Mouse (Mus musculus) myocyte (in vitro differentiated cells): ENCODE results near the gene Pole3. TPM values are rescaled to one million over a fixed set of nuclear protein-coding genes. Genes with fewer than 3 reads are reported as not detected.

Experiments used
- H3K27me3 ChIP-seq: one replicate; pipeline ENCODE4 v1.6.1; 2011; ENCODE audit not compliant: control insufficient read depth, insufficient read depth, insufficient read length
- H3K36me3 ChIP-seq: one replicate; pipeline ENCODE4 v1.6.1; 2011; ENCODE audit not compliant: control insufficient read depth, insufficient read depth
- H3K4me2 ChIP-seq: one replicate; pipeline ENCODE4 v1.6.1; 2011; ENCODE audit warnings: low read depth, control low read depth
- H3K4me3 ChIP-seq: one replicate; pipeline ENCODE4 v1.5.1; 2011; ENCODE audit warnings: mild to moderate bottlenecking, control low read depth, moderate library complexity
- H3K79me2 ChIP-seq: one replicate; pipeline ENCODE4 v1.6.1; 2011; ENCODE audit not compliant: control insufficient read depth, insufficient read depth
- H3ac ChIP-seq: one replicate; pipeline ENCODE4 v1.6.1; 2011; ENCODE audit not compliant: control insufficient read depth, insufficient read length
- CEBPB ChIP-seq: IDR thresholded peaks from 2 replicates; pipeline ENCODE4 v1.6.1; 2011; ENCODE audit warnings: mild to moderate bottlenecking, moderate library complexity; ENCODE audit not compliant: poor library complexity, insufficient read depth, severe bottlenecking
- E2F4 ChIP-seq: IDR thresholded peaks from one replicate; pipeline ENCODE4 v1.6.1; 2011; ENCODE audit warnings: mild to moderate bottlenecking, control low read depth, moderate library complexity; ENCODE audit not compliant: insufficient read depth
- MAX ChIP-seq: IDR thresholded peaks from one replicate; pipeline ENCODE4 v1.6.1; 2011; ENCODE audit warnings: low read depth, mild to moderate bottlenecking, control low read depth
- MYOD1 ChIP-seq, 3 experiments: IDR thresholded peaks; one replicate each; pipeline ENCODE4 v1.6.1; 2011; ENCODE audit warnings: control low read depth in 2 of 3, low read depth in 2 of 3, mild to moderate bottlenecking in 2 of 3, moderate library complexity in 1 of 3; ENCODE audit not compliant: insufficient read length in 2 of 3, control insufficient read depth in 1 of 3
- MYOG ChIP-seq, 3 experiments: IDR thresholded peaks; one replicate each; pipeline ENCODE4 v1.6.1; 2011; ENCODE audit warnings: control low read depth in 2 of 3, low read depth in 2 of 3, mild to moderate bottlenecking in 2 of 3; ENCODE audit not compliant: insufficient read length in 2 of 3, control insufficient read depth in 1 of 3, insufficient read depth in 1 of 3
- POLR2A ChIP-seq: IDR thresholded peaks from one replicate; pipeline ENCODE4 v1.6.1; 2011; ENCODE audit warnings: low read depth, mild to moderate bottlenecking, control low read depth, moderate library complexity; ENCODE audit not compliant: insufficient read length
- POLR2AphosphoS2 ChIP-seq: IDR thresholded peaks from one replicate; pipeline ENCODE4 v1.6.1; 2011; ENCODE audit warnings: low read depth, control low read depth; ENCODE audit not compliant: insufficient read length
- REST ChIP-seq: IDR thresholded peaks from one replicate; pipeline ENCODE4 v1.6.1; 2011; ENCODE audit warnings: mild to moderate bottlenecking, control low read depth, moderate library complexity; ENCODE audit not compliant: insufficient read depth, insufficient read length
- SRF ChIP-seq: IDR thresholded peaks from one replicate; pipeline ENCODE4 v1.6.1; 2011; ENCODE audit warnings: low read depth; ENCODE audit not compliant: control insufficient read depth, insufficient read length
- TCF12 ChIP-seq: IDR thresholded peaks from one replicate; pipeline ENCODE4 v1.6.1; 2011; ENCODE audit warnings: mild to moderate bottlenecking, control low read depth; ENCODE audit not compliant: poor library complexity, insufficient read depth, severe bottlenecking
- TCF3 ChIP-seq: IDR thresholded peaks from one replicate; pipeline ENCODE4 v1.6.1; 2011; ENCODE audit warnings: low read depth, control low read depth; ENCODE audit not compliant: insufficient read length
- USF1 ChIP-seq: IDR thresholded peaks from one replicate; pipeline ENCODE4 v1.6.1; 2011; ENCODE audit warnings: low read depth, mild to moderate bottlenecking, control low read depth, moderate library complexity
- polyA plus RNA-seq: library from polyadenylated mRNA; unstranded; fragments of >200 nt; fragmentation: generic; extraction: Trizol; gene quantifications from one replicate; pipeline ENCODE4 v1.2.1, GENCODE M21; 2012; ENCODE audit warnings: missing spikeins

Gene Pole3
- polyA plus RNA-seq, 1 experiment, result 37.3 TPM

GRCm38 (mm10) chr4:62487172-62487571 is 37.7 kb downstream of the Pole3 start:
- TF ChIP-seq POLR2AphosphoS2, result no peak
- H3K36me3 ChIP-seq, result no peaks in the 10 kb centered on the region
- H3ac ChIP-seq, result no peak overlapping the region
- H3K79me2 ChIP-seq, result no peaks in the 10 kb centered on the region
- H3K4me2 ChIP-seq, result peak overlapping the region; percentile 1
- H3K27me3 ChIP-seq, result no peaks in the 10 kb centered on the region
- H3K4me3 ChIP-seq, result no peak overlapping the region

GRCm38 (mm10) chr4:62486162-62486696 is 38.6 kb downstream of the Pole3 start:
- Histone ChIP-seq H3K4me2 (no peak overlapping the region), H3K4me3 (no peak overlapping the region), H3ac (no peak overlapping the region), H3K27me3 (no peaks in the 10 kb centered on the region), H3K36me3 (no peaks in the 10 kb centered on the region), H3K79me2 (no peaks in the 10 kb centered on the region)
- TF ChIP-seq MYOG (IDR thresholded peaks at IDR 0.05; ENCODE audit: control insufficient read depth in 1 of 3, insufficient read depth in 1 of 3, insufficient read length in 2 of 3, low read depth in 2 of 3) (no peak), POLR2AphosphoS2 (no peak), E2F4 (no peak), TCF12 (no peak), CEBPB (no peak), MAX (no peak), MYOD1 (IDR thresholded peaks at IDR 0.05; ENCODE audit: control insufficient read depth in 1 of 3, insufficient read length in 2 of 3, low read depth in 2 of 3) (no peak), TCF3 (no peak), USF1 (no peak), SRF (no peak), REST (no peak), POLR2A (no peak)

- no peak overlapping the region for H3K4me2 ChIP-seq
- no peak overlapping the region for H3K4me3 ChIP-seq
- H3K36me3 ChIP-seq, result no peaks in the 10 kb centered on the region
- TF ChIP-seq E2F4, result no peak
- TF ChIP-seq MAX, result no peak
- no peak for TF ChIP-seq REST
- TF ChIP-seq TCF12, result no peak
- no peak for TF ChIP-seq POLR2AphosphoS2
- no peak for TF ChIP-seq POLR2A
- TF ChIP-seq SRF, result no peak
- TF ChIP-seq USF1, result no peak
- TF ChIP-seq TCF3, result no peak
- no peak for TF ChIP-seq CEBPB
- TF ChIP-seq MYOD1 (IDR thresholded peaks at IDR 0.05; ENCODE audit: control insufficient read depth in 1 of 3, insufficient read length in 2 of 3, low read depth in 2 of 3), result no peak
- no peak for TF ChIP-seq MYOG (IDR thresholded peaks at IDR 0.05; ENCODE audit: control insufficient read depth in 1 of 3, insufficient read depth in 1 of 3, insufficient read length in 2 of 3, low read depth in 2 of 3)
- no peaks in the 10 kb centered on the region for H3K27me3 ChIP-seq
- H3ac ChIP-seq, result no peak overlapping the region
- no peaks in the 10 kb centered on the region for H3K79me2 ChIP-seq
Measured at GRCm38 (mm10) chr4:62485450-62486161, 39.3 kb downstream of the Pole3 start.

GRCm38 (mm10) chr4:62484928-62485327 is 39.9 kb downstream of the Pole3 start:
- Histone ChIP-seq H3K79me2 (no peaks in the 10 kb centered on the region), H3ac (no peak overlapping the region), H3K36me3 (no peaks in the 10 kb centered on the region), H3K4me2 (no peak overlapping the region), H3K4me3 (no peak overlapping the region), H3K27me3 (no peaks in the 10 kb centered on the region)
- TF ChIP-seq REST, result no peak
- no peak for TF ChIP-seq SRF

GRCm38 (mm10) chr4:62480709-62481605 is 43.9 kb downstream of the Pole3 start:
- no peak overlapping the region for H3K4me2 ChIP-seq

More at GRCm38 (mm10) chr4:62480709-62481605, 43.9 kb downstream of the Pole3 start:
- TF ChIP-seq TCF3, result no peak
- no peak for TF ChIP-seq CEBPB
- TF ChIP-seq E2F4, result no peak
- TF ChIP-seq POLR2AphosphoS2, result no peak
- TF ChIP-seq MAX, result no peak
- no peak for TF ChIP-seq POLR2A
- TF ChIP-seq TCF12, result no peak
- no peak for TF ChIP-seq MYOD1 (IDR thresholded peaks at IDR 0.05; ENCODE audit: control insufficient read depth in 1 of 3, insufficient read length in 2 of 3, low read depth in 2 of 3)
- no peak for TF ChIP-seq SRF
- no peak for TF ChIP-seq REST
- no peak for TF ChIP-seq MYOG (IDR thresholded peaks at IDR 0.05; ENCODE audit: control insufficient read depth in 1 of 3, insufficient read depth in 1 of 3, insufficient read length in 2 of 3, low read depth in 2 of 3)
- TF ChIP-seq USF1, result no peak
- Histone ChIP-seq H3K36me3 (no peaks in the 10 kb centered on the region), H3ac (no peak overlapping the region), H3K27me3 (no peaks in the 10 kb centered on the region), H3K79me2 (no peaks in the 10 kb centered on the region), H3K4me3 (no peak overlapping the region)
